Mouse (Mus musculus): ENCODE results near the gene Trio. TPM values are rescaled to one million over a fixed set of nuclear protein-coding genes. Genes with fewer than 3 reads are reported as not detected.
A peak's percentile ranks its signal among the peaks of the same experiment; 100 is the strongest.

Trio gene
- polyA plus RNA-seq, 1 experiment from 2014 or later, result 17.4 TPM

- peak; percentile 82 for TF ChIP-seq CTCF (IDR thresholded peaks at IDR 0.05; ENCODE audit: low read depth)
- H3K9ac ChIP-seq (ENCODE audit: low read depth, low read length), result no peak overlapping the region
- no peak overlapping the region for H3K27ac ChIP-seq
- H3K36me3 ChIP-seq (ENCODE audit: insufficient read depth, low read length), result peaks cover 74% of the 10 kb centered on the region
- H3K9me3 ChIP-seq (replicated peaks; ENCODE audit: low read length), result no peaks in the 10 kb centered on the region
- no peak overlapping the region for H3K4me3 ChIP-seq (replicated peaks; ENCODE audit: low read depth, low read length)
- H3K27me3 ChIP-seq (ENCODE audit: insufficient read depth, low read length), result no peaks in the 10 kb centered on the region
- WGBS, result 84% methylated on average over 4 of the region's 4 CpGs
- H3K4me2 ChIP-seq (ENCODE audit: low read length), result no peak overlapping the region
- DNase-seq (ENCODE audit: low spot score) (peak; percentile 68), ATAC-seq (replicated peaks; ENCODE audit: low FRiP score, low read depth) (no peak)
- no peaks in the 10 kb centered on the region for H3K4me1 ChIP-seq (replicated peaks; ENCODE audit: insufficient read depth, low read length)
These were observed 202.1 kb downstream of the Trio start for GRCm38 (mm10) chr15:27823581-27823980.

- H3K27me3 ChIP-seq (ENCODE audit: insufficient read depth, low read length), result no peaks in the 10 kb centered on the region
- peaks cover 72% of the 10 kb centered on the region for H3K36me3 ChIP-seq (ENCODE audit: insufficient read depth, low read length)
- no peak overlapping the region for H3K9ac ChIP-seq (ENCODE audit: low read depth, low read length)
- no peak overlapping the region for H3K4me2 ChIP-seq (ENCODE audit: low read length)
- H3K4me1 ChIP-seq (replicated peaks; ENCODE audit: insufficient read depth, low read length), result no peaks in the 10 kb centered on the region
- WGBS, result 95% methylated on average over 4 of the region's 4 CpGs
- ATAC-seq (replicated peaks; ENCODE audit: low FRiP score, low read depth) (no peak), DNase-seq (ENCODE audit: low spot score) (no peak)
- H3K4me3 ChIP-seq (replicated peaks; ENCODE audit: low read depth, low read length), result no peak overlapping the region
- H3K27ac ChIP-seq, result no peak overlapping the region
- no peak for TF ChIP-seq CTCF (IDR thresholded peaks at IDR 0.05; ENCODE audit: low read depth)
- no peaks in the 10 kb centered on the region for H3K9me3 ChIP-seq (replicated peaks; ENCODE audit: low read length)
These were observed 203.2 kb downstream of the Trio start for GRCm38 (mm10) chr15:27822461-27822860.

GRCm38 (mm10) chr15:27821651-27822364, 203.8 kb downstream of the Trio start:
- Histone ChIP-seq H3K4me1 (replicated peaks; ENCODE audit: insufficient read depth, low read length) (no peaks in the 10 kb centered on the region), H3K27me3 (ENCODE audit: insufficient read depth, low read length) (no peaks in the 10 kb centered on the region), H3K9me3 (replicated peaks; ENCODE audit: low read length) (no peaks in the 10 kb centered on the region), H3K4me2 (ENCODE audit: low read length) (no peak overlapping the region), H3K36me3 (ENCODE audit: insufficient read depth, low read length) (peaks cover 70% of the 10 kb centered on the region), H3K9ac (ENCODE audit: low read depth, low read length) (no peak overlapping the region), H3K4me3 (replicated peaks; ENCODE audit: low read depth, low read length) (no peak overlapping the region), H3K27ac (no peak overlapping the region)
- ATAC-seq (replicated peaks; ENCODE audit: low FRiP score, low read depth), result no peak
- 85% methylated on average over 11 of the region's 11 CpGs for WGBS
- DNase-seq (ENCODE audit: low spot score), result no peak
- no peak for TF ChIP-seq CTCF (IDR thresholded peaks at IDR 0.05; ENCODE audit: low read depth)

- Histone ChIP-seq H3K27ac (no peak overlapping the region), H3K4me2 (ENCODE audit: low read length) (no peak overlapping the region), H3K9me3 (replicated peaks; ENCODE audit: low read length) (no peaks in the 10 kb centered on the region), H3K4me1 (replicated peaks; ENCODE audit: insufficient read depth, low read length) (no peaks in the 10 kb centered on the region), H3K36me3 (ENCODE audit: insufficient read depth, low read length) (peaks cover 68% of the 10 kb centered on the region), H3K27me3 (ENCODE audit: insufficient read depth, low read length) (no peaks in the 10 kb centered on the region), H3K9ac (ENCODE audit: low read depth, low read length) (no peak overlapping the region), H3K4me3 (replicated peaks; ENCODE audit: low read depth, low read length) (no peak overlapping the region)
- no peak for TF ChIP-seq CTCF (IDR thresholded peaks at IDR 0.05; ENCODE audit: low read depth)
- DNase-seq (ENCODE audit: low spot score) (no peak), ATAC-seq (replicated peaks; ENCODE audit: low FRiP score, low read depth) (no peak)
- WGBS, result 50% methylated on average over 10 of the region's 10 CpGs
These were observed 208.6 kb downstream of the Trio start for GRCm38 (mm10) chr15:27817096-27817495.

- no peak for ATAC-seq (replicated peaks; ENCODE audit: low FRiP score, low read depth)
- H3K36me3 ChIP-seq (ENCODE audit: insufficient read depth, low read length), result peaks cover 54% of the 10 kb centered on the region
These were observed 210.8 kb downstream of the Trio start for GRCm38 (mm10) chr15:27814677-27815391.

GRCm38 (mm10) chr15:27810793-27811488, 214.7 kb downstream of the Trio start:
- no peak for TF ChIP-seq CTCF (IDR thresholded peaks at IDR 0.05; ENCODE audit: low read depth)
- ATAC-seq (replicated peaks; ENCODE audit: low FRiP score, low read depth) (no peak), DNase-seq (ENCODE audit: low spot score) (no peak)
- H3K27me3 ChIP-seq (ENCODE audit: insufficient read depth, low read length), result no peaks in the 10 kb centered on the region
- no peak overlapping the region for H3K4me2 ChIP-seq (ENCODE audit: low read length)
- H3K9ac ChIP-seq (ENCODE audit: low read depth, low read length), result no peak overlapping the region
- H3K9me3 ChIP-seq (replicated peaks; ENCODE audit: low read length), result no peaks in the 10 kb centered on the region
- peaks cover 26% of the 10 kb centered on the region for H3K36me3 ChIP-seq (ENCODE audit: insufficient read depth, low read length)
- WGBS, result 76% methylated on average over 12 of the region's 12 CpGs
- H3K4me1 ChIP-seq (replicated peaks; ENCODE audit: insufficient read depth, low read length), result no peaks in the 10 kb centered on the region
- H3K4me3 ChIP-seq (replicated peaks; ENCODE audit: low read depth, low read length), result no peak overlapping the region
- H3K27ac ChIP-seq, result peak overlapping the region; percentile 19; the same call in 1 of the 2 replicates

More at GRCm38 (mm10) chr15:27814677-27815391, 210.8 kb downstream of the Trio start:
- Histone ChIP-seq H3K9me3 (replicated peaks; ENCODE audit: low read length) (no peaks in the 10 kb centered on the region), H3K27ac (no peak overlapping the region), H3K4me2 (ENCODE audit: low read length) (no peak overlapping the region), H3K4me3 (replicated peaks; ENCODE audit: low read depth, low read length) (no peak overlapping the region), H3K27me3 (ENCODE audit: insufficient read depth, low read length) (no peaks in the 10 kb centered on the region), H3K9ac (ENCODE audit: low read depth, low read length) (no peak overlapping the region), H3K4me1 (replicated peaks; ENCODE audit: insufficient read depth, low read length) (no peaks in the 10 kb centered on the region)
- no peak for TF ChIP-seq CTCF (IDR thresholded peaks at IDR 0.05; ENCODE audit: low read depth)
- WGBS, result 64% methylated on average over 6 of the region's 6 CpGs
- no peak for DNase-seq (ENCODE audit: low spot score)
